Mouse (Mus musculus): ENCODE data around the gene Sept6. TPM values are rescaled to one million over a fixed set of nuclear protein-coding genes. Genes with fewer than 3 reads are reported as not detected.

Sept6 gene
- polyA plus RNA-seq, 1 experiment from 2014 or later, result 47.5 TPM

DNA sequence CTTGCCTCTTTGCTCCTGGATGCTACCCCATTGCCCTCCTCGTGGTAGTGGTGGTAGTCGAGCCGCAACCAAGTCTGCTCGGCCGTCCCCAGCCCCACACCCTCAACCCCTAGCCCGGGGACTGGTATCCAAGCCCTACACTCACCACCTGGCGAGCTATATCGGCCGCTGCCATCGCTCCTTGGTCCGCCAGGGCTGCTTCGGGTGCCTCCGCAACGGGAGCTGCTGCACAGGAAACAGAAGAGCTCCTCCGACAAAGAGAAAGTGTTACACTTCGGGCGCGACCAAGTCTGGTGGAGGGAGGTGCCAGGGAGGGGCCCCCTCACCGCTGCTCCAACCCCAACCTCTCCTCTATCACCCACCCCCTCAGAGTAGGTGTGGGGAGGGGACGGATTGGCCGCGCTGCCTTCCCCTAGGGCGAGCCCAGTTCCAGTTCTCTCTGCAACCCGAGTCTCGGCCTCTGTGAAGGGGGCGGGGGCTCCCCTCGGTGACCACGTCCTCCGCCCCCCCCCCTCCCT is 2.3 kb downstream of the Sept6 start:
- 14% methylated on average over 25 of the region's 29 CpGs for WGBS

DNA sequence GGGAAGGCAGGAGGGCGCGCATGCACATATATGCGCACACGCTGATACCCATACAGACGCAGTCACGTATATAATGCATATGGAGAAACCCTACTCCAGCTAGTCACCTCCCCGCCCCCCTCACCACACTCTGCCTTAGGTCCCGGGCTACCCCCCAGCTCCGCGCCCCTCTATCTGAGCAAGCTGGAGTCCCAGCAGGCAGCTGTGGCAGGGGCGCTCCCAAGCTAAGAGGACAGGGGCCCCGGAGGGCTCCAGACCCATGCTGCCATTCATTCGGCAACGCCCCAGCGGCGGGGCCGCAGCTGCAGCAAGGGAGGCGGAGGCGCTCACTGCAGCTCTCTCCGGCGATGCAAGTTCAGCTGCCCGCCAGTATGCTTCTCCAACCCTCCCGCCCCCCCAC is 2.8 kb downstream of the Sept6 start:
- no peaks in the 10 kb centered on the region for H3K9me3 ChIP-seq (ENCODE audit: control insufficient read depth, low read length)
- H3K36me3 ChIP-seq (ENCODE audit: control insufficient read depth, insufficient read depth, low read length), result no peaks in the 10 kb centered on the region
- H3K27ac ChIP-seq (ENCODE audit: low read depth, low read length), result peak overlapping the region; percentile 67; the same call in 1 of the 2 replicates
- 10% methylated on average over 15 of the region's 23 CpGs for WGBS
- peaks cover 4% of the 10 kb centered on the region; the same call in 1 of the 2 replicates for H3K4me1 ChIP-seq (ENCODE audit: control insufficient read depth, insufficient read depth, low read length)
- peak overlapping the region; percentile 60 for H3K4me2 ChIP-seq
- H3K9ac ChIP-seq (ENCODE audit: low read length), result peak overlapping the region; percentile 68
- ATAC-seq (ENCODE audit: low FRiP score) (peak; percentile 71), DNase-seq (ENCODE audit: low spot score, missing footprints) (peak; percentile 90)
- H3K4me3 ChIP-seq (ENCODE audit: low read depth, low read length), result peak overlapping the region; percentile 51
- no peaks in the 10 kb centered on the region for H3K27me3 ChIP-seq (ENCODE audit: control insufficient read depth, insufficient read depth, low read length)

More for the DNA sequence above, 2.3 kb downstream of the Sept6 start:
- peaks cover 4% of the 10 kb centered on the region; the same call in 1 of the 2 replicates for H3K4me1 ChIP-seq (ENCODE audit: control insufficient read depth, insufficient read depth, low read length)
- peak; percentile 92 for ATAC-seq (ENCODE audit: low FRiP score)
- peak overlapping the region; percentile 51 for H3K4me3 ChIP-seq (ENCODE audit: low read depth, low read length)
- peak overlapping the region; percentile 60 for H3K4me2 ChIP-seq
- peak; percentile 94 for DNase-seq (ENCODE audit: low spot score, missing footprints)
- no peaks in the 10 kb centered on the region for H3K36me3 ChIP-seq (ENCODE audit: control insufficient read depth, insufficient read depth, low read length)
- no peaks in the 10 kb centered on the region for H3K9me3 ChIP-seq (ENCODE audit: control insufficient read depth, low read length)
- H3K27ac ChIP-seq (ENCODE audit: low read depth, low read length), result peak overlapping the region; percentile 67
- H3K9ac ChIP-seq (ENCODE audit: low read length), result peak overlapping the region; percentile 68
- no peaks in the 10 kb centered on the region for H3K27me3 ChIP-seq (ENCODE audit: control insufficient read depth, insufficient read depth, low read length)

DNA sequence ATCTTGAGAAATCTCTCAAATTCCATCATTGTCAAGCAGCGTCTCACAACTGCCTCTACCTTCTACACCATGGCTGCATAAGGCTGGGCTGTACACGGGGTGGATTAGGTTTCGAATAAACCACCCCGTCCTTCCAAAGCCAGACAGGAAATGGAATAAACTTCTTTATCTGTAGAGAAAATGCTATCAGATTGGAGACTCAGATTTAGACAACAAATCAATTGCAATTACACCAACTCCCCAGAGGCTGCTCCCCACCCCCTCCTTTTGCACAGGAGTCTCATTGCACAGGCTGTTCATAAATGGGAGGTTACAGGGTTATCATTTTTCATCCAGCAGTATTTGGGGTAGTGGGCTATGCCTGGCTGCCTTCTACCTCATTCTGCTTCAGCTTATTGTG is 3.7 kb downstream of the Sept6 start:
- Histone ChIP-seq H3K27ac (ENCODE audit: low read depth, low read length) (no peak overlapping the region), H3K4me3 (ENCODE audit: low read depth, low read length) (peak overlapping the region; percentile 51), H3K27me3 (ENCODE audit: control insufficient read depth, insufficient read depth, low read length) (no peaks in the 10 kb centered on the region), H3K9ac (ENCODE audit: low read length) (no peak overlapping the region), H3K4me1 (ENCODE audit: control insufficient read depth, insufficient read depth, low read length) (peaks cover 4% of the 10 kb centered on the region; the same call in 1 of the 2 replicates), H3K9me3 (ENCODE audit: control insufficient read depth, low read length) (no peaks in the 10 kb centered on the region), H3K36me3 (ENCODE audit: control insufficient read depth, insufficient read depth, low read length) (no peaks in the 10 kb centered on the region), H3K4me2 (peak overlapping the region; percentile 60)
- DNase-seq (ENCODE audit: low spot score, missing footprints) (no peak), ATAC-seq (ENCODE audit: low FRiP score) (no peak)
- 66% methylated on average over 4 of the region's 4 CpGs for WGBS

DNA sequence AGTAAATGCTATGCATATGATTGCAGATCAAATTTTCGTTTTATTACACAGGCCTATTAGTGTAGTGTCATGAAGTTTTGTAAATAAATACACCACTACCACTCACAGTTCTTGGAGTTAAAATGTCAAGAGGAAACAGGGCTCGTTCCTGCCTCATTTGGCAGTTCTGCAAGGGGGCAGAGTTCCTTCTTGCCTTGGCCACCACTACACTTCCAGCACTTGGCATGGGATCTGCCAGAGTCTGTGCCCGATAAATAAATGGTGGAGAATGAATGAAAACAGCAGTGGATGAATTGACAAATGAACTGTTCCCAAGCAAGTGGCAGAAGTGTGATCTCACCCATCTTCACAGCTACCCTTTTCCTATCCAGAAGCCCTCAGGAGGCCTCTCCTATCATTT is 6.6 kb downstream of the Sept6 start:
- WGBS, result 75% methylated on average over 3 of the region's 3 CpGs
- Histone ChIP-seq H3K27me3 (ENCODE audit: control insufficient read depth, insufficient read depth, low read length) (no peaks in the 10 kb centered on the region), H3K4me2 (no peak overlapping the region), H3K4me1 (ENCODE audit: control insufficient read depth, insufficient read depth, low read length) (peaks cover 4% of the 10 kb centered on the region; the same call in 1 of the 2 replicates), H3K9me3 (ENCODE audit: control insufficient read depth, low read length) (no peaks in the 10 kb centered on the region), H3K9ac (ENCODE audit: low read length) (no peak overlapping the region), H3K27ac (ENCODE audit: low read depth, low read length) (no peak overlapping the region), H3K36me3 (ENCODE audit: control insufficient read depth, insufficient read depth, low read length) (no peaks in the 10 kb centered on the region), H3K4me3 (ENCODE audit: low read depth, low read length) (no peak overlapping the region)
- DNase-seq (ENCODE audit: low spot score, missing footprints) (no peak), ATAC-seq (ENCODE audit: low FRiP score) (no peak)

DNA sequence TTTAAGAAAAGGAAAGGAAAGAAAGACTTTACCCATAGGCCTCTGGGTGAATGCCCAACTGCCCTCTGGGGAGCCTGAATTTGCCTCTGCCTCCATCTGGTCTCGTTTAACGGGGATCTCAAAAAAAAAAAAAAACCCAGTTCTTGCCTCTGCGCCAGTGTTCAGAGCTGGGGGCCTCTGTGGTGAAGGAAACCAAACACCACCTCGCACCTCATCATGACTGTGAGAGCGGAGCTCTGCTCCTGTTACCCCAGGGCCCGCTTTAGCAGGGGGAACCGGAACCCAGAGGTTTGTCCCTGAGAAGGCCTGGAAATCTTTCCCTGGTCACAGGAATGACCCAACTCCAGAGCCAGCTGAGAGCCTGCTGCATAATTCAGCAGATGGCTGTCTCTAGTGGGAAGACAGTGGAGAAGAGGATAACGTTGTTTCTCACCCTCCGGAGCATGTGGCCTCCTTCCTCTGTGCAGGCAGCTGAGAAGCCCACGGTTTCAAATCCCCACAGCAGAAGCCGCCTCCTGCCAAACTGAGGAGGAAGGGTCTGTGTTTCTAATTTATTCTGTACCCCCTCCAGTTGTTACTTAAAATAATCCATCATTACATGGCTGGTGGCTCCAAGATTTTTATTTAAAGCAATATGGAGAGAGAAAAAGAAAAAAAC is 7.8 kb downstream of the Sept6 start:
- DNase-seq (ENCODE audit: low spot score, missing footprints) (no peak), ATAC-seq (ENCODE audit: low FRiP score) (no peak)
- 67% methylated on average over 11 of the region's 11 CpGs for WGBS

DNA sequence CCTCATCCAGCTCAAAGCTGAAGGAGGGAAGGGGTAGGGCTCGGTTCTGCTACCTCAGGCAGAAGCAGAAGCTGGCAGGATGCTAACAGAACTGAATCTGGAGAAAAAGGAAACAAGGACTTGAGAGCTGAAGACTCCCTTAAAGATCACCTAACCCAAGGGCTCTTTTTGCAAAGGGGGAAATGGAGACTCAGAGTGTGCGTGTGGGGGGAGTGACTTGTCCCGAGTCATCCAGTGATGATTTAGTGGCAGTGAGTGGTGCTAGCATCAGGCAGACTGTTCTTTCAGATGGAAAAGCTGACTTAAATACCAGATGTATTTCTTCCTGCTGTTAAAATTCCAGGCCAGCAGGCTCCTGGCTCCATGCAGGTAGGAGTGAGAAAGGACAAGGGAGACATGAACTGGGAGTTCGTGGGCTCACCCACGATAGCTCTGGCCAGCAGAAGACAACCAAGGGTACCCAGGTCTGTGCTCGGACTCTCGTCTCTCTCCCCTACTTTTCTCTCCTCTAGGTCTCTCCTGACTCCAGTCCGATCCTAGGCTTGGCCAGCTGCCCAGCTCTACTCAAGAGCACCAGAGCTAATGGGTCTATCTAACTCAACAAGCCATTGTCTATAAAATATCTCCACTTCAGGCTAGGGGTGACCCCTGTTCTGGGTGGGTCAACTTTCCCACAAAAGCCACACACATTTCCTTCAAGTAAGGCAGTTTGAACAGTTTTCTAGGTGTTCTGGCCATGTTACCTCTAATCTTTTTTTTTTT is 8.5 kb downstream of the Sept6 start:
- DNase-seq (ENCODE audit: low spot score, missing footprints) (no peak), ATAC-seq (ENCODE audit: low FRiP score) (no peak)
- no peaks in the 10 kb centered on the region for H3K27me3 ChIP-seq (ENCODE audit: control insufficient read depth, insufficient read depth, low read length)
- no peak overlapping the region for H3K4me3 ChIP-seq (ENCODE audit: low read depth, low read length)
- peaks cover 3% of the 10 kb centered on the region; the same call in 1 of the 2 replicates for H3K4me1 ChIP-seq (ENCODE audit: control insufficient read depth, insufficient read depth, low read length)
- no peak overlapping the region for H3K4me2 ChIP-seq
- WGBS, result 82% methylated on average over 8 of the region's 8 CpGs
- H3K9ac ChIP-seq (ENCODE audit: low read length), result no peak overlapping the region
- H3K9me3 ChIP-seq (ENCODE audit: control insufficient read depth, low read length), result no peaks in the 10 kb centered on the region
- no peak overlapping the region for H3K27ac ChIP-seq (ENCODE audit: low read depth, low read length)
- H3K36me3 ChIP-seq (ENCODE audit: control insufficient read depth, insufficient read depth, low read length), result no peaks in the 10 kb centered on the region

More for the DNA sequence above, 7.8 kb downstream of the Sept6 start:
- Histone ChIP-seq H3K4me3 (ENCODE audit: low read depth, low read length) (no peak overlapping the region), H3K4me2 (no peak overlapping the region), H3K9me3 (ENCODE audit: control insufficient read depth, low read length) (no peaks in the 10 kb centered on the region), H3K4me1 (ENCODE audit: control insufficient read depth, insufficient read depth, low read length) (peaks cover 4% of the 10 kb centered on the region; the same call in 1 of the 2 replicates), H3K27me3 (ENCODE audit: control insufficient read depth, insufficient read depth, low read length) (no peaks in the 10 kb centered on the region), H3K9ac (ENCODE audit: low read length) (no peak overlapping the region), H3K27ac (ENCODE audit: low read depth, low read length) (no peak overlapping the region), H3K36me3 (ENCODE audit: control insufficient read depth, insufficient read depth, low read length) (no peaks in the 10 kb centered on the region)

DNA sequence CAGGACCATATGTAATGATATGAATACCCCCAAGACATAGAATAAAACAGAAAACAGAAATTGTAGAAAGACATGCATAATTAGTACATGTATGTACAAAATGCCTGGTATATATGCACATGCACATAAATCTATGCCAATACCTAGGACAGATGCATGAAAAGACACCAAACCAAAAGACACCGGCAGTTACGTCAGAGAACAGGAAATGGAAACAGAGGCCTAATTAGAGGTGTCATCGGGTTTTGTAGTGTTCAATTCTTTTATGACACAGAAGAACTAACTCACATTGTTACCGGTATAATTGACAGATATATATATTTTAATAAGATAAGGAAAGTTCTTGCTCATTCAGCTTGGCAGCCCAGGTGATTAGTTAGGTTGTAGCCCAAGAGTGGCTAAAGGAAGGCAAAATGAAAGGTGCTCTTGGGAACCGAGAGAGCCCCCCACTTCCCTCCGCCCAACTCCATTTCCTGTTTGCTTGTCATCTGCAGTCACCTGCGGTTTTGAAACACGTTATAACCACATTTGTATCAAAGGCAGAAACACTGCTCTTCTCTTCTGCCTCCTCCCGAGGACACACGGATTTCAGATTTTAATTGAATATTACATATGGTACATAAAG is 10.9 kb downstream of the Sept6 start:
- 87% methylated on average over 10 of the region's 10 CpGs for WGBS
- Histone ChIP-seq H3K9ac (ENCODE audit: low read length) (no peak overlapping the region), H3K4me2 (no peak overlapping the region), H3K4me1 (ENCODE audit: control insufficient read depth, insufficient read depth, low read length) (no peaks in the 10 kb centered on the region), H3K27me3 (ENCODE audit: control insufficient read depth, insufficient read depth, low read length) (no peaks in the 10 kb centered on the region), H3K9me3 (ENCODE audit: control insufficient read depth, low read length) (no peaks in the 10 kb centered on the region), H3K36me3 (ENCODE audit: control insufficient read depth, insufficient read depth, low read length) (no peaks in the 10 kb centered on the region), H3K27ac (ENCODE audit: low read depth, low read length) (no peak overlapping the region), H3K4me3 (ENCODE audit: low read depth, low read length) (no peak overlapping the region)
- ATAC-seq (ENCODE audit: low FRiP score), result no peak
- DNase-seq (ENCODE audit: low spot score, missing footprints), result no peak

DNA sequence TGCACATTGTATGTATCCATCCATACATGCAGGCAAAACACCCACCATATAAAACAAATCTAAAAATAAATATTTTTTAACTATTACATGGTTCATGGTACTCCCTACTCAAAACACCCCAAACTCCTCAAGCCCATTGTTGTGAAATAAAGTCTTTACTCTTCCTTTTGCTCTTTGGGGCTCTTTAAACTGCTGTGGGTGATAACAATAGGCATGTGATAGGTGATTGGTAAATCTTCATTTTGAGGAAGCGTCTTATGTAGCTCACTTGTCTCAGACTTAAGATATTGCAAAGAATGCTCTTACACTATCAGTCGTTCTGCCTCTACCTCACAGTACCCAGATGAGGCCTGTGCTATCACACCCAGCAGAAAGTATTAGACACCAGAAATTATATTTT is 13.7 kb downstream of the Sept6 start:
- H3K4me2 ChIP-seq, result no peak overlapping the region
- no peak overlapping the region for H3K4me3 ChIP-seq (ENCODE audit: low read depth, low read length)
- no peak overlapping the region for H3K9ac ChIP-seq (ENCODE audit: low read length)
- DNase-seq (ENCODE audit: low spot score, missing footprints) (no peak), ATAC-seq (ENCODE audit: low FRiP score) (no peak)
- no peaks in the 10 kb centered on the region for H3K36me3 ChIP-seq (ENCODE audit: control insufficient read depth, insufficient read depth, low read length)
- 93% methylated on average over 2 of the region's 2 CpGs for WGBS
- no peaks in the 10 kb centered on the region for H3K4me1 ChIP-seq (ENCODE audit: control insufficient read depth, insufficient read depth, low read length)
- no peaks in the 10 kb centered on the region for H3K27me3 ChIP-seq (ENCODE audit: control insufficient read depth, insufficient read depth, low read length)
- H3K27ac ChIP-seq (ENCODE audit: low read depth, low read length), result no peak overlapping the region
- no peaks in the 10 kb centered on the region for H3K9me3 ChIP-seq (ENCODE audit: control insufficient read depth, low read length)

DNA sequence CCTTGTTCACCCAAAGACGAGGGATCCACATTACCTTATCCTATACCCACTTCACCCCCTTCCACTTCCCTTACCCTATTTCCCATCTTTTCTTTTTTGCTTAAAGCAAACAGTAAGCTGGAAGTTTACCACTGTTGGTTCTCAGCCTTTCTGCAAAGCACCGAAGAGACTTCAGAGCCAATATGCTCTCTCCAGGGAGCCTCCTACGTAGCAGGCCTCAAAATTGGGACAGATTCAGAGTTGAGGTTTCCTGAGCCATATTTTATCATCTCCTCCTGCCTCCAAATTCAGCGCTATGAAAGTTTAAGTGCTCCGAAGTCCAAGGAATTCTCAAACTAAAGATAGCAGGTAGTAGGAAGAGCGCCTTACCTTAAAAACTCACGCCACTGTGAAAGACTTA is 14.6 kb downstream of the Sept6 start:
- Histone ChIP-seq H3K9me3 (ENCODE audit: control insufficient read depth, low read length) (no peaks in the 10 kb centered on the region), H3K4me1 (ENCODE audit: control insufficient read depth, insufficient read depth, low read length) (no peaks in the 10 kb centered on the region), H3K4me3 (ENCODE audit: low read depth, low read length) (no peak overlapping the region), H3K36me3 (ENCODE audit: control insufficient read depth, insufficient read depth, low read length) (no peaks in the 10 kb centered on the region), H3K27me3 (ENCODE audit: control insufficient read depth, insufficient read depth, low read length) (no peaks in the 10 kb centered on the region), H3K9ac (ENCODE audit: low read length) (no peak overlapping the region), H3K27ac (ENCODE audit: low read depth, low read length) (no peak overlapping the region), H3K4me2 (no peak overlapping the region)
- DNase-seq (ENCODE audit: low spot score, missing footprints), result no peak
- 90% methylated on average over 7 of the region's 7 CpGs for WGBS
- no peak for ATAC-seq (ENCODE audit: low FRiP score)
